Mouse (Mus musculus) layer of hippocampus, adult 9-10 months (tissue): ENCODE measurements at regions not wholly inside any gene's neighbourhood (a gene's known extent, or its start where the extent isn't known, plus 50 kb on each side); places are given as distances from the start of the nearest gene placed in this dataset.

Source experiments
- DNase-seq: peaks from one replicate; pipeline ENCODE4 v3.0.0; 2022; ENCODE audit warnings: low spot score

DNA sequence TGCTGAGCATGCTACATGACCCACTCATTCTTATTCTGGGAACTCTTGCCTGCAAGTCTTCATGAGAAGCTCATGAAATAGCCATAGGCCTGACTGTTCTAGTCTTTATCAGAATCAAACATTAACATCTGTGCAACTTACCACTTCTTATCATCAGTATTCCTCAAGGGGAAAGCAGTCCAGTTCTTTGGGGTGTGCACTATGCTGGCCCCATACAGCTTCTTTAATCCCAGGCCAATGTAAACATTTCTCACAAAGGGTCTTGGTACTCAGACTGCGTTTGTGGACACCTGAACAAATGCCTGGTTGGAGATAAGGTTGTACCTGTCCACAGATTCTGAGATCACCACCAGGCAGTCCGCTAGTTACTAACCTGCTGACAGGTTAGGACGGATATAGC is 51.3 kb downstream of the 3110018I06Rik start:
- no peak for DNase-seq

DNA sequence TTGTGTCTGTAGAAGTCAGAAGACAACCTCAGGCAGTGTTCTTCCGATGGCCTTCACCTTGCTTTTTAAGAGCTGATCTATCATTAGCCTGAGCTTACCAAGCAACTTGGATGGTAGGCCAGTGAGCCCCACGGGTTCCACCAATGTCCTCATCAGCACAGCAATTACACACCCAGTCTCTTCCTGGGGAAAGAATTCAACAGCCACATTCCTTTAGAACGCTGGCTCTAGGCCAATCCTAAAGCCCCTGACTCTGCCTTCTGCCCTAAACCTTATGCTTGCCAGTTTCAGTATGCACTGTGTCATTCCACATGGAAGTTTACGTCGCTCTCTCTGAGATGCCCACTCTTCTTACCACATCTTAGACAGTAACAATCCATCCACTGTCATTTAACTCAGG is 52.8 kb downstream of the 3110018I06Rik start:
- DNase-seq = no peak

DNA sequence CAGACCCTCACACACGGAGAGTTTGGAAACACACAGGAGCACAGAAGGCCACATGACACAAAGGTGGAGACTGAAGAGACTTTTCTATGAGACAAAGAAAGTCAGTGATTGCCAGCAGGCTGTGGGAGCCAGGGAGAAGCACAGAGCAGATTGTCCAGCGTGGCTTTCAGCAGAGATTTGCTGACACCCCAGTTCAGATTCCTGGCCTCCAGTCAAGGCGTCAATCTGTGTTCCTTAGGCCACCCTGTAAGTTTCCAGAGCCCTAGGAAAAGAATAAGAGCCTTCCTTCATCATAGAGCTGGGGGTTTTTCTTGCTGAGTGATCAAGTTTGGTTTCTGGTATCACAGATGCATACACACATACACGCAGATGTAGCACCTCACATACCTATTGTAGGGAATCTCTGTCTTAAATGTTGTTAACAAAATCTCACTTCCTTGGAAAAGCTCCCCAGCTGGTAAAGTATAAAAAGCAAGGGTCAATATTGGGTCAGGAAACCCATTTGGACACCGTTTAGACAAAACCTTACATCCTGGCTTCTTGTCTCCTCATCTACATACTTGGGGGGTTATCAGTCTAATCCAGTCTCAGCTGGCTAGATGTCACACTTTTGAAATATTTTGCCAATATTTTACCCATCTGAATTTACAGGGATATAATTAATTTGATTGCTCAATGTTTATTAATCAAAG is 58.9 kb downstream of the 3110018I06Rik start:
- DNase-seq = no peak

- DNase-seq = no peak
These were observed 59.5 kb downstream of the 3110018I06Rik start for GRCm38 (mm10) chr12:107547886-107548448.

DNA sequence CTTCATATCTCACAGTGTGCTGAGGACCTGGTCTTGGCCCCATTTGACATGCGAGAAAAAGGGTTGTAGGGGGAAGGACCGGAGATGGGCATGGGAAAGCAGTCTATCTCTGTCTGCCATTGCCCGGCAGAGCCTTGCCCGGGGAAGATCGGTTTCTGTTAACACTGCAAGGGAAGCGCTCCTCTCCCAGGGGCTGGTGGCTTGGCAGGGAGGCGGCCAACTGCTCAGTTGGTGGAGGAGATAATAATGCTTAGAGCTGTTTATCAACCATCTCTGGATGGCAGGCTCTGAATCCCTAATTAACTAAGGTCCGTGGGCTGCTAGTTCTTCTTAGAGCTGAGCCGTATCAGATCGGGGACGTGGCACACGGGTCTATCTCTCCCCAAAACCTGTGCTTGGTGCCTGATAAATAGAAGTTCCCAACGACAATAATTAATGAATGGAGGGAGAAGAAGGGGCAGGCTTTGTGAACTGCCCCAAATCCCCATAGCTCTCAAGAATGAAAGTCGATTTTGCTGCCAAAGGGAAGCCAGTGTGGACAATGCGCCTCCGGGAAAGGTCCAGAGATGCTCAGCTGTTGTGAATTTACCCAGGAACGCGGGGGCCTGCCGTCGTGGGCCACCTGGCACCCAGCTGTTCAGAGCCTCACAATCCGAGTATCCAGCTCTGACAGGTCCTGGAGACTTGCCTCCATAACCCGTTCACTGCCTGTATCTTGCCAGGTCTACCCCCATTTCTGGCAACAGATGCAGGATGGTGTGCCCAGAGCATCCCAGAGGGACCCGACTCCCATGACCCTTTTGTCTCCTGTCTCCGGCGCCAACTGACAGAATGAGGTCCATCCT is 61.2 kb downstream of the 3110018I06Rik start:
- DNase-seq = no peak

- DNase-seq = no peak
These were observed 70.8 kb downstream of the 3110018I06Rik start for GRCm38 (mm10) chr12:107559191-107559590.

DNA sequence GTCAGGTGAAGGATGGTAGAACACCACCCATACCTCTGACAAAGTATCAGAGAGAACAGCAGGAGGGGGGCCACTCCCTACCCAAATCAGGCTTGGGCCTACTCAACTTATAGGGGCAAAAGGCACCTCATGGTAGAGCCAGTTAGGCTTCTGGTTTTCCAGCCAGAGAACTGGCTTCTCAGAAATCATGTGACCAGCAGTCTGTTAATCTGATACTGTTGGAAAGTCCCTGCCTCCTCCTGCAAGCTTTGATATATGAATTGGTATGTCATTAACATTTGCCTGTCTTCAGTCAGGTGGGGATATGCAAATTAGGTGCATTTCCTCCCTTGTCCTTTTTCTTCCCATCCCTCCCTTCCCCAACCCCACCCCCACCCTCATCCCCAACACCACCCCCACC is 71.7 kb downstream of the 3110018I06Rik start:
- no peak for DNase-seq

- DNase-seq = no peak
These were observed 84.2 kb downstream of the 3110018I06Rik start for GRCm38 (mm10) chr12:107572586-107572985.

DNA sequence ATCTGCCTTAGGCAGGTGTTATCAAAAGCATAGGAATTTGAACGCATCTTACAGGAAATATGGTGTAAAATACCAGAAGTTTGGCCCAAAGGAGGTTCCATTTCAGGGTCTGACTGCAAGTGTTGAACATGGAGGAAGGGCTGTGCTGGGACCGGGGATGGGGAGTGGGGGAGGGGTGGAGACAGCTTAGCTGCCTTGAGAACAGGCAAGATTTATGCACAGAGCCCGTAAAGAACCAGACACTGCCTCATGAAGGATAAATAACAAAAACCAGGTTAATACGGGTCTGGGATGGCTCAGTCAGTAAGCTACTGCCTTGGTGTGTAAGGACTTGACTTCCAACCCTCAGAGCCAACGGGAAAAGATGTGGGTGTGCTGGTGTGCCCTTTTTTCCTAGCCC is 91.1 kb downstream of the 3110018I06Rik start:
- no peak for DNase-seq

DNA sequence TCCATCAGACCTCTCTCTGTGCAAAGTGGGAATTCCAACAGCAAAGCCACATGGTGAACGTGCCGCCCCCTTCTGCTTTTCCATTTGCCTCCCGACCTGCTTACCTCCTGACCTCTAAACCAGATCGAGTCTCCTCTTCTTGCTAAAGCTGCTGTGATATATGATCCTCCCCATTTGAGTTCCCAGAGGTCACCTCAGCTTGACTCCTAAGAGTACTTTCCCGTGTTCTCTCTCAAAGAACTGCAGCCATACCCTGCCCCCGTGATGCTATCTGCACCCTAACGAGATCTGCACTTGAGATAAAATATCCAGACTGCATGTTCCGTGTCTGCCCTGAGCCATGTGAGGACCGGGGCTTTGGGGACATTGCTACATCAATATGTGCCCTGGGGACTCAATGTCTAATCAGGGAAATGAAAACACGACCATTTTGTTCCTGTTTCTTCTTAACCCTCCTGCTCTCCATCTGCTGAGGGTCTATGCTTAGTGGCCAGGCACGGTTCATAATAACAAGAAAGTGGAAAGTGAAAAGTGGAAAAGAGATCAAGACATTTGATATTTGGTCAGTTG is 94.8 kb downstream of the 3110018I06Rik start:
- DNase-seq = no peak

DNA sequence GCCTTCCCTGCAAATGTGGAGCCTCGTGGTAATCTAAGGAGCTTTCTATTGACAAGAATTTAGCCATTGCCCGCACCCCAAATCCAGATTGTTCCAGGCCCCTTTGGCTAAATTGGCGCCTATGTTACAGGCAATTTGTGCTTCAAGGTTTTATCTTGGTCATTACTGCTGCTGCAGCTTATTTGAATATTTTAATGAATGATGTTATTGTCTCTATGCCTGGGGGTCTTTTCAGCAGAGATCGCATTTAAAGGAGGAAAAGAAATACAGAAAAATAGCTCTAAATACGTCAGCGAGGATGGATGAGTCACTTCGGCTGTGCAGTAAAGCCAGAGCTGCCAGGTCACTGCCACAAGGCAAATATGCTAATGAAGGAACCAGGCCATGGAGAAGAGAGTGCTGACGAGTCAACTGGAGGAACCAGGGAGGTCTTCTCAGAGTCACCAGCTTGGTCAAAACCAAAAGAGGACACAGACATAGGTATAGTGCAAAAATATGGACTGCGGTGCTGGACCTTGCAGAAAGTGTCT is 97.3 kb downstream of the 3110018I06Rik start:
- DNase-seq = no peak

DNA sequence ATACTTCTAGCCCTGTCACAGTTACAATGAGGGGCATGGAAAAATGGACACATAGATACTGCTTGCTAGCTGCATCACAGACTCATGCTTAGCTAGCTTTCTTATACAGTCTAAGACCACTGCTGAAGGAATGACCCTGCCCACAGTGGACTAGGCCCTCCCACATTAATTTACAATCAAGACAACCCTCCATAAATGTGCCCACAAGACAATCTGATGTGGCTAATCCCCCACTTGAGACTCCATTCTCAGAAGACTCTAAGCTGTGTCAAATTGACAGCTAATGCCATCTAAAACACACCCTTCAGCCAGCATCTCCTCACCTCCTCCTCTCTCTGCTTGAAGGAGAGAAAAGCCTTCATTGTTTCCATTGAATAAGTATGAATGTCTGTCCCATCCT is 107.8 kb downstream of the 3110018I06Rik start:
- no peak for DNase-seq

GRCm38 (mm10) chr12:107600576-107600975 is 112.1 kb downstream of the 3110018I06Rik start:
- DNase-seq = no peak

GRCm38 (mm10) chr12:107608966-107609365 is 120.5 kb downstream of the 3110018I06Rik start:
- DNase-seq = no peak

DNA sequence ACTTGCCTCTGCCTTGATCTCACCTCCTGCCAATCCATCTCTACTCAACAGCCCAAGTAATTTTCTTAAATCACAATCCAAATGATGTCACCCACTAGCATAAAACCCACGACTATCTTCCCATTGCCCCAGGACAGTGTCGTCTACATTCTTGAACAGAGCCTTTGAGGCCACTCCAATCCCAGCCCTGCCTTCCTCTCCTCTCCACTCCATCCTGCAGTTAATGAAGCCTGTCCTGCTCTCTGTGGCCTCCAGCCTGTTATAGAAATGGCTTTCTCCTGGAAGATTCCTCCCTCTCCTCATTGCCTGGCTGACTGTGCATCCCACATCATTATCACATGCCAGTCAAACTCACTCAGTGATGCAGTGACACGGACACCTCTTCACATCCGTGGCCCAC is 121.6 kb downstream of the 3110018I06Rik start:
- no peak for DNase-seq

DNA sequence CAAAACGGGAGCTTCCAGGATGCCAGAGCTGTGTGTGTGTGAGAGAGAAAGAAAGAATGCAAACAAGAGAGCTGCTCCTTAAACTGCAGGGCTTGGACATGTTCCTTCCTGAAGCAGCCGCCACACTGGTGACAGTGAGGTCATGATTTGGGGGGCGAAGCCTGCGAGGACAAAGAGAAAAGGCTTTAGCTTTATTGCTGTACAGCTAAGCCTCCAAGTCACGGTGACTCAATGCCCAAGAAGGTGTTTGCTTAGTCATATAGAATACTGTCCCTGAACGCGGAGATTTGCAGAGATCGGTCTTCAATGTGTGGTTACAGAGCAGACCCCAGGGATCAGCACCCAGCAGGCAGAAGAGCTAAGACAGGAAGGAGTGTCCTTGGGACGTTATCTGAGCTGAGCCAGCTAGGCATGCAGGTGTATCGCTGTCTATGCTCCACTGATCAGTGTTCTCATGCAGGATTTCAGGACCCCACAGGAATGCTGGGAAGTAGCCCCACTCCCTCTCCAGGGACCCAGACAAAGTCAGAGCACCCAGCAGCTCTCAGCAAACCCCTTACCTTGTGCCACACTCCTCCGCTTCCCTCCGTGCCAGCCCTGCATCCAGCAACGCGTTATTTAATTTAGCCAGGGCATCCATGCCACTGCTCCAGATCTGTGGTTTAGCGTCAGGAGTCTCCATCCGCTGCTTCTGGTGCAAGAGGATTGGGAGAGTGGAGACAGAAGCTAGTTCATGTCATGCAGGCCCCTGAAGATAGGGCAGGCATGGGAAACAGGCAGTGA is 129.0 kb downstream of the 3110018I06Rik start:
- DNase-seq = no peak

- DNase-seq = no peak
These were observed 136.0 kb downstream of the 3110018I06Rik start for GRCm38 (mm10) chr12:107624446-107624845.

DNA sequence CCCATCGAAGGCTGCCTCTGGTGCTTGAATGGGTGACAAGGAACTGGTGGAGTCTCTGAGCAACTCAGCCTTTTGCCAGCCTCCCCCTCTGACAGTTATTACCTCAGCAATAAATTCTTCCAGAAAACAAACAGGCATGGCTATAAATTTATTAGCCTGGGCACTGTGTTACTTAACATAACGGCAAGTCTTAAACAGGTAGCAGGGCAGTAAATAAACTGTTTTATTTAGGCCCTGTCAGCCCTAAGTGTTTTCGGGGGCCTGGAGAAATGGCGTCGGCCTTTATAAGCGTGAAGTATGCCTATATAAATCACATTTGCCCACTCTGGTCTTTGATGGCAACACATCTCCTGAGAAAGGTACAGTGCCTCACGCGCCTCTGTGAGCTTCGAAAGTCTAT is 159.6 kb downstream of the 3110018I06Rik start:
- DNase-seq = no peak

- DNase-seq = no peak
These were observed 163.8 kb downstream of the 3110018I06Rik start for GRCm38 (mm10) chr12:107652126-107652728.

- DNase-seq = no peak
These were observed 164.7 kb downstream of the 3110018I06Rik start for GRCm38 (mm10) chr12:107653131-107653530.

- DNase-seq = no peak
These were observed 168.4 kb downstream of the 3110018I06Rik start for GRCm38 (mm10) chr12:107656846-107657245.
